In genomic region chr15:81784762-81785161, GRCm38 (mm10) we compare ENCODE assay signal across 9 mouse cellular contexts. TPM values are rescaled to one million over a fixed set of nuclear protein-coding genes. Genes with fewer than 3 reads are reported as not detected.
DNase-seq lines count a peak whose midpoint lies in the region; ATAC-seq and TF ChIP-seq lines count a peak whose summit lies in the region.
"Had no signal": no experiment of that assay in that cellular context is flagged by ENCODE, and none has a peak within 500 bp of the region (broad histone marks: within the 10 kb centered on the region; RNA-seq: fewer than 3 reads in every experiment).

No protein-coding gene starts in this region.

- H3K4me1 ChIP-seq in MEL (ENCODE audit: control insufficient read depth in 1 of 2, insufficient read depth in 2 of 2, low read length in 2 of 2), result no peaks in the 10 kb centered on the region
- H3K4me1 ChIP-seq: stomach, embryonic 15.5 days had no signal

- H3K79me2 ChIP-seq in MEL (ENCODE audit: control insufficient read depth, insufficient read depth, low read length, poor library complexity), result no peaks in the 10 kb centered on the region

- H3K27me3 ChIP-seq in MEL (ENCODE audit: control insufficient read depth in 1 of 2, insufficient read depth in 2 of 2, low read length in 2 of 2), result no peaks in the 10 kb centered on the region
- H3K27me3 ChIP-seq: stomach, embryonic 15.5 days had no signal

- H3K9me3 ChIP-seq in MEL (replicated peaks; ENCODE audit: insufficient read depth, low read length), result no peaks in the 10 kb centered on the region
- H3K9me3 ChIP-seq: stomach, embryonic 15.5 days had no signal

- no peak overlapping the region for H3K27ac ChIP-seq in layer of hippocampus, adult 2 months
- no peak overlapping the region for H3K27ac ChIP-seq in MEL (ENCODE audit: control insufficient read depth, low read depth, low read length)
- H3K27ac ChIP-seq: macrophage; stomach, embryonic 15.5 days had no signal

- H3K4me3 ChIP-seq in layer of hippocampus, adult 2 months, result no peak overlapping the region
- H3K4me3 ChIP-seq in MEL (ENCODE audit: control insufficient read depth in 1 of 2, insufficient read depth in 1 of 2, low read depth in 2 of 2, low read length in 2 of 2), result no peak overlapping the region
- H3K4me3 ChIP-seq: stomach, embryonic 15.5 days had no signal

- no peak for TF ChIP-seq POLR2A in MEL (IDR thresholded peaks at IDR 0.05; ENCODE audit: control insufficient read depth in 1 of 2, insufficient read depth in 1 of 2, low read depth in 1 of 2, low read length in 2 of 2, poor library complexity in 1 of 2)
- no peak for TF ChIP-seq POLR2A in brain, embryonic 14.5 days (IDR thresholded peaks at IDR 0.05; ENCODE audit: borderline replicate concordance, extremely low read depth, insufficient read depth, insufficient read length, poor library complexity, severe bottlenecking)

- H3K36me3 ChIP-seq in MEL (ENCODE audit: control insufficient read depth in 1 of 2, insufficient read depth in 2 of 2, low read length in 2 of 2), result no peaks in the 10 kb centered on the region; a peak in 1 of 4 replicates

- TF ChIP-seq RAD21 in MEL (IDR thresholded peaks at IDR 0.05; ENCODE audit: low read depth, low read length), result no peak; the same call in 1 of the 2 replicates

- DNase-seq in layer of hippocampus, adult 2 months (ENCODE audit: low spot score in 2 of 2), result no peak
- DNase-seq in layer of hippocampus, adult 9-11 months, result no peak
- no peak for DNase-seq in MEL (ENCODE audit: low read depth, low spot score)
- DNase-seq in brain, embryonic 14.5 days (ENCODE audit: low read depth), result peak; percentile 29
- peak; percentile 60 to 74 for DNase-seq in kidney, postnatal 36 days
- no peak for DNase-seq in gastrocnemius, adult 8-10 months (ENCODE audit: low spot score in 2 of 2)

- peak; percentile 49 for TF ChIP-seq CTCF in layer of hippocampus, adult 2 months (conservative IDR thresholded peaks at IDR 0.05)
- TF ChIP-seq CTCF in MEL (IDR thresholded peaks at IDR 0.05 in 2 of 3, conservative IDR thresholded peaks at IDR 0.05 in 1 of 3; ENCODE audit: control insufficient read depth in 1 of 3, insufficient read depth in 1 of 3, low read depth in 2 of 3, low read length in 3 of 3, poor library complexity in 1 of 3, severe bottlenecking in 1 of 3), result peak in 1 of 3 experiments; percentile 24; a peak in 1 of 6 replicates
- TF ChIP-seq CTCF in brain, embryonic 14.5 days (IDR thresholded peaks at IDR 0.05; ENCODE audit: borderline replicate concordance, extremely low read depth, insufficient read depth, insufficient read length), result peak; percentile 42; the same call in 1 of the 2 replicates

- no peak for TF ChIP-seq EP300 in MEL (IDR thresholded peaks at IDR 0.05; ENCODE audit: low read depth in 1 of 2, low read length in 2 of 2)

- H3K9ac ChIP-seq in MEL (ENCODE audit: control insufficient read depth, low read depth, low read length, poor library complexity, severe bottlenecking), result no peak overlapping the region
- H3K9ac ChIP-seq: stomach, embryonic 15.5 days had no signal

- no peak for ATAC-seq in erythroid progenitor cell, adult 5-6 weeks (replicated peaks; ENCODE audit: low FRiP score, poor library complexity, severe bottlenecking)

TF ChIP-seq in MEL, 35 proteins besides CTCF, POLR2A, EP300 and RAD21:
- 0 out of 2 replicates have a peak, but pooled peaks have one; percentile 14 for TF ChIP-seq SMC3 (IDR thresholded peaks at IDR 0.05; ENCODE audit: low read depth, low read length)
- no peak for TF ChIP-seq BHLHE40 (IDR thresholded peaks at IDR 0.05; ENCODE audit: borderline replicate concordance, low read depth, low read length)

RNA-seq across cellular contexts. Expression of gene Tef, which starts 17.5 kb away (rescaled TPM):
- total RNA-seq in layer of hippocampus, adult 2 months (2021), result 100 to 1,000 TPM; 273 to 304 TPM
- 11.6 and 12.3 TPM in 2 replicates for total RNA-seq in MEL (2012; rRNA removed)
- 10 to 100 TPM in 1 of 2 experiments, not detected in 1; 21.7 TPM for polyA plus RNA-seq in MEL (2012; ENCODE audit: insufficient read depth in 1 of 2, insufficient read length in 2 of 2, low read depth in 1 of 2, low replicate concordance in 2 of 2, missing spikeins in 1 of 2)
- polyA plus RNA-seq in brain, embryonic 14.5 days (2012; rRNA removed), result 35.5 and 38.0 TPM in 2 replicates
- total RNA-seq in gastrocnemius, adult 8-10 months (2022), result 100 to 1,000 TPM; 191 to 229 (median 196) TPM
- total RNA-seq in erythroid progenitor cell, adult 5-6 weeks (2015; ENCODE audit: low replicate concordance), result 1.7 and 3.2 TPM in 2 replicates
- total RNA-seq in erythroid progenitor cell, adult 5-6 weeks (2017; ENCODE audit: low replicate concordance), result 1.4 and 2.1 TPM in 2 replicates

RNA-seq across cellular contexts. Expression of gene Rangap1, which starts 39.4 kb away (rescaled TPM):
- 100 to 1,000 TPM; 149 to 162 TPM for total RNA-seq in layer of hippocampus, adult 2 months (2021)
- 191 and 197 TPM in 2 replicates for total RNA-seq in MEL (2012; rRNA removed)
- polyA plus RNA-seq in MEL (2012; ENCODE audit: insufficient read depth in 1 of 2, insufficient read length in 2 of 2, low read depth in 1 of 2, low replicate concordance in 2 of 2, missing spikeins in 1 of 2), result 100 to 1,000 TPM in 1 of 2 experiments, not detected in 1; 281 TPM
- polyA plus RNA-seq in brain, embryonic 14.5 days (2012; rRNA removed), result 98.8 and 131 TPM in 2 replicates
- 10 to 100 TPM; 23.5 to 24.3 (median 23.6) TPM for total RNA-seq in gastrocnemius, adult 8-10 months (2022)
- 103 and 106 TPM in 2 replicates for total RNA-seq in erythroid progenitor cell, adult 5-6 weeks (2015; ENCODE audit: low replicate concordance)
- total RNA-seq in erythroid progenitor cell, adult 5-6 weeks (2017; ENCODE audit: low replicate concordance), result 162 and 182 TPM in 2 replicates

RNA-seq across cellular contexts. Expression of gene Zc3h7b, which starts 39.9 kb away (rescaled TPM):
- total RNA-seq in layer of hippocampus, adult 2 months (2021), result 100 to 1,000 TPM; 140 to 145 TPM
- 16.9 and 18.2 TPM in 2 replicates for total RNA-seq in MEL (2012; rRNA removed)
- 100 to 1,000 TPM in 1 of 2 experiments, 10 to 100 TPM in 1; 41.5 to 108 TPM for polyA plus RNA-seq in MEL (2012; ENCODE audit: insufficient read depth in 1 of 2, insufficient read length in 2 of 2, low read depth in 1 of 2, low replicate concordance in 2 of 2, missing spikeins in 1 of 2)
- 80.6 and 102 TPM in 2 replicates for polyA plus RNA-seq in brain, embryonic 14.5 days (2012; rRNA removed)
- 10 to 100 TPM; 29.2 to 37.7 (median 33.5) TPM for total RNA-seq in gastrocnemius, adult 8-10 months (2022)
- total RNA-seq in erythroid progenitor cell, adult 5-6 weeks (2015; ENCODE audit: low replicate concordance), result 4.6 and 7.2 TPM in 2 replicates
- 1.8 and 3.6 TPM in 2 replicates for total RNA-seq in erythroid progenitor cell, adult 5-6 weeks (2017; ENCODE audit: low replicate concordance)

Comparison
In these comparisons a context has a peak if more than half of its experiments do, and no peak if none do; other contexts are left out.
1. DNase-seq: peak in brain, embryonic 14.5 days (single experiment) and kidney, postnatal 36 days (2 of 2); none in layer of hippocampus, adult 2 months (0 of 2), layer of hippocampus, adult 9-11 months (single experiment), MEL (single experiment) and gastrocnemius, adult 8-10 months (0 of 2).
2. RNA of gene Tef, which starts 17.5 kb away (total RNA-seq): 273 to 304 TPM in layer of hippocampus, adult 2 months and 191 to 229 TPM in gastrocnemius, adult 8-10 months; 11.6 to 12.3 TPM in MEL and 1.4 to 3.2 TPM in erythroid progenitor cell, adult 5-6 weeks; every median in the first group is over 10 times any median in the second.